Mouse (Mus musculus) cerebellum, postnatal 10 days (tissue): ENCODE results near the gene Fhit.

Experiments used
- DNase-seq, 2 experiments: peaks; one replicate each; pipeline ENCODE4 v3.0.0; 2021; ENCODE audit warnings: mixed read lengths in 2 of 2

Fhit gene

DNA sequence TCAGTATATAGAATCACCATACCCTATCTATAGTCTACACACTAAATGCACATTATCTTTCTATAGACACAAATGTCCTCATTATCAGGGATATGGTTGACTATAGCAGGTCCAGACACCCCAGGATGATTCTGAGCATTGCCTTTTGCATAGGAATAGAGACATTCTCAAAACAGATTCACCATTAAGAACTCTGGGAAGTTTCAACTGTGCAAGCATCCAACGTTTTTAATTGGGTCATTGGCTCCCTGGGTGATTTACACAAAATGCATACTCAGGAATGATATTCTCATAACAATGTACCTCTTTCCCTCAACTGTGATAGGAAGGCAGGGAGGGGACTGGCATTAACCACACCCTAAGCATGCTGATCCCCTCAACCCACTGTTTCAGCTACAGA is 1503.4 kb downstream of the Fhit start:
- no peak for DNase-seq

DNA sequence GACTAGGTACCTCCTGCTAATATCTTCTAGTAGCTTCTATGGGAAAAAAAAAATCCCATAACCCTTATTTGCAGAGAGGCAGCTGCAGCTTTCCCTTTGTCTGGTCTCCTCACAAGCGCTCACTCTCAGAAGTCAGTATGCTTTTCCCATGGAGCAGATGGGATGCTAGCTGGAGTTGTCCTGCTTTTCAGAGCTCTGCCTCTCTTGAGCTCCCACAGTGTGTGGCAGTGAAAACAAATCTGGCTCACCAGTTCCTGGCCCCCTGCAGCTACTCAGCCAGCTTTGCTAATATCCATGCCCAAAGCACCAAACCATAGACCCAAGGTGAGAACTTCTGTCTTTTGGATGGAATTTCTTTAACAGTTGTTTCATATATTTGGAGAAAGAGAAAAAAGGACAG is 1510.4 kb downstream of the Fhit start:
- peak; percentile 69 to 82 for DNase-seq

DNA sequence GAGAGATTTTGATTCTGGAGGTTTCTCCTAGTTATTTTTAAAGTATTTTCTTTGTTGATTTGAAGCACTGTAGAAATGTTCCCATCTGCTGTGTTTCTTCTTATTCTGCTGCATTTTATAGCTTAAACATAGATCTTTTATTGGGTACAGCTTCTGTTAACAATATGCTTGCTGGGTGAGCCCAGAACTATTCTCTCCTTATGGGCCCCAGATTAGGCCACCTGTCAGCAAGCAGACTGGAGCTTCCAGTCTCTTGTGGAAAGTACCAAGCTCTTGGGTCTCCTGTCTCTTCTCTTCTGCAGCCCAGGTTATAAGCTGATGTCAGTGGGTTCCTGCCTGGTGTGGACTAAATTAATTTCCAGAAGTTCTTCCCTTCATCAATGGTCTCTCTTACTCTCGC is 1513.4 kb downstream of the Fhit start:
- no peak for DNase-seq

DNA sequence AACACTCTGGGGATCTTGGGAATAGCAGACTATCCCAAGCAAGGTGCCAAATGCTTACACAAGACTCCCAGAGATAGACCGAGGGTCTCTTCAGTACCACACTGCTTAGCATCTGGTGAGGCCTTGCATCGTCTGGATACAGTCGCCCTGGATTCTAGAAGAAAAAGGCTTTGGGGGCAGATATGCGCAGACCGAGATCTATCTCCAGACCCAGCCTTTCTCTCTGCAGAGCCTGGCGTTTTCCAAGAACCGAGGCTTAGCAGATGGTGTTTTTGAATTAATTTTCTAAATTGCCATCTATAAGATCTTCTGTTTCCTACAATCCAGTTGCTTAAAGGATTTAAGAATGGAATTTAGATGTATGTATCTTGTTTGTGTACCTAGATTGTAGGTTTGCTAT is 1515.6 kb downstream of the Fhit start:
- no peak for DNase-seq

GRCm38 (mm10) chr14:9644216-9645166 is 1517.3 kb downstream of the Fhit start:
- DNase-seq: no peak

- no peak for DNase-seq
Measured at GRCm38 (mm10) chr14:9643700-9644099, 1518.1 kb downstream of the Fhit start.

DNA sequence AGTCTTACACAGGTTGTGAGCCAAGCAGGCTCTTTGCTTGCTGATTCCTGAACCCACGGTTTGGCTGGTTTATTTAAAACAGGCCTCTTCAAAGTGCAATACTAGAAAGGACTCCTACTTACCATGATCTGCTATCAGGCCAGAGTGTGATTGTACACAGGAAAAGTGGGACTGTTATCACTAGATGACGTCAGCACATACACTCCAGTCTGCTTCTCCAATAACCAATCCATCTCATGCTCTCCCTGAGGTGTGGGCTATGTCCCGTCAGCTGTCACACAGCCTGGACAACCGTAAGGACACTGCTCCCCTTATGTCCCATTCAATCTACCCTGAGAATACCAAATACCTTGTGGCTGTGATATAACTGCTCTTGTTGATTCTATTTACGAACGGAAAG is 1519.2 kb downstream of the Fhit start:
- no peak for DNase-seq

GRCm38 (mm10) chr14:9642068-9642467 is 1519.8 kb downstream of the Fhit start:
- no peak for DNase-seq

GRCm38 (mm10) chr14:9634247-9634991 is 1527.4 kb downstream of the Fhit start:
- DNase-seq: no peak

- DNase-seq: no peak
Measured at GRCm38 (mm10) chr14:9632537-9632936, 1529.3 kb downstream of the Fhit start.

GRCm38 (mm10) chr14:9623219-9624043 is 1538.4 kb downstream of the Fhit start:
- DNase-seq: no peak

DNA sequence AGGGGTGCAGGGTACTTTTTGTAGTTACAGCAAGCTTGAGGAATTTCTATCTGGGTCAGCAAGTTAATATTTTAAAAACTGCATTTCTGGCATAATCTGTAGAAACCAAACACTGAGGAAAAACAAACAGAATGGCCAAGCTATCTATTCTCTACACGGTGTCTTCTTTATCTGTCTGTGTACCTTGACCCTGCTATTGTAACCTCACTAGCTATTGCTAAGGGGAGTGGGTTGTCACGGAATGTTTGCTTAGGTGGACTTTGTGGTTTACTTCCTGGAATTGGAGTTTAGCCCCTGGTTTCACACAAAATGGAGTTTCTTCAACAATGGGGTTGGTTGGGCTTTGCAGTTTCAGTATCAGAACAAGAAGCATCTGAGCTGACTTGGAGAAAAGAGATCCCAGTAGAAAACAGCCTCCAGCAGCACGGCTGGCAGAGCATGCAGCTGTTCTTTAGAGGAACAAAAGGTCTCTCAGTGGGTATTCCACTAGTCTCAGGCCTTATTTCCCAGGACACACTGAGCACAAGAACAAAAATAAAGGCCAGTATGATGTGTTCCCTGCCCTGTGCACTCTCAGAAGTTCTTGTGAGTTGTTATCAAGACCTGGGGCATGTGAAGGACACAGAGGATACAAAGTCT is 1540.8 kb downstream of the Fhit start:
- DNase-seq: no peak

GRCm38 (mm10) chr14:9619840-9620239 is 1542.0 kb downstream of the Fhit start:
- no peak for DNase-seq

DNA sequence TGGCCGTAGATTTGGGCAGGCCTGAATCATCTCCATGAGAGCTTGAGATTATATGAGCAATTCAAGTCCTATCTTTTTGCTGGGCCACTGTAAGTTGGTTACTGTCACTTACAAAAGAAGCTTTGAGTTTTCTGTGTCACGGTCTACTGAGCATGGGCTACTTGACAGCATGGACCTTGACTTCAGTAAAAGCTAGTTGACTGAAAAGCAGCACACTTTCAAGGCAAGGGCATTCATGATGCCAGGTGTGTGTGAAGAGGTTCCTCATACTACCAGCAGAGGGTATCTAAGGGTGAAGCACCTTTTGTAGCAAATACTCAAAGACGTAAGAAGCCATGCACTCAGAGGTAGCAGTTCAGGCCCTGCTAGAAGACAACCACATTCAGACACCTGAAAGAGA is 1548.7 kb downstream of the Fhit start:
- no peak for DNase-seq

- DNase-seq: no peak
Measured at GRCm38 (mm10) chr14:9609120-9609519, 1552.7 kb downstream of the Fhit start.

GRCm38 (mm10) chr14:9606584-9607377 is 1555.1 kb downstream of the Fhit start:
- DNase-seq: peak; percentile 59 to 66

GRCm38 (mm10) chr14:9600271-9600670 is 1561.6 kb downstream of the Fhit start:
- no peak for DNase-seq

DNA sequence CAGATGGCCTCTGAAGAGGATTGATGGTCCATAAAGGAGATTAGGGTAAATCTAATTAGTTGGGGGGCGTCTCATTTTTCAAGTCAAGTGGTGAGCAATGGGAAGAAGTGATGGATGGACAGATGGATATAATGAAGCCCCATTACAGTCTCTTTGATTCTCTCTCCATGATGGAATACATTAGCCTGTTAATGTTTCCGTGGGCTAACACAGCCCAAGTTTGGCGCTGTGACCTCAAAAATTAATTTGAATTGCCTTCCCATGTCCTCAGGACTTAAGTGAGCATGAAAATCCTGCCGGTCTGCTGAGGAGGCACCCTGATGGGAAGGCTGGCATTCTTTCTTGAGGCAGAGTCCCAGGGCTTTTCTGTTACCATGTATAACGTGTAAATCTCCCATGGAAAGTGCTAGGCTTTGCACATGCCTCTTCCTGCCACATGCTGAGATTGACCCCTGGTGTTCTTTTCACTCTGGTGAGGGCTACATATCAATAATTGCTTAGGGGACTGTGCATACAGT is 1564.3 kb downstream of the Fhit start:
- peak; percentile 85 to 88 for DNase-seq

DNA sequence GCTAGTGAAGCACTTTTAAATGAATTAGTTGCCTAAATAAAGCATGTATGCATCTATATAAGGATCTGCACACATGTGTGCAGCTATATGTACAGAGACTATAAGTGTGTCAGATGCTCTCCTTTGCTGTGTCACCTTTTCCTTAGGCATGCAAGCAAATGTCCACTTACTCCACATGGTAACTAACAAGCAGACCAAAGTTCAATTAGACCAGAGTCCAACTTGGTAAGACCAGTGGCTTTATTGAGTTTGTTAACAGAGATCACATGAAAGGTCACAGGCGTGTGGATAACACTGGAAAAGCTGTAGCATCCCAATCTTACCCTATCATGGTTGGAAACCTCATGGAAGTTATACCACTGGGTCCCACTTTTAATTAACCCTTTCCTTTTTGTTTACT is 1572.7 kb downstream of the Fhit start:
- no peak for DNase-seq

DNA sequence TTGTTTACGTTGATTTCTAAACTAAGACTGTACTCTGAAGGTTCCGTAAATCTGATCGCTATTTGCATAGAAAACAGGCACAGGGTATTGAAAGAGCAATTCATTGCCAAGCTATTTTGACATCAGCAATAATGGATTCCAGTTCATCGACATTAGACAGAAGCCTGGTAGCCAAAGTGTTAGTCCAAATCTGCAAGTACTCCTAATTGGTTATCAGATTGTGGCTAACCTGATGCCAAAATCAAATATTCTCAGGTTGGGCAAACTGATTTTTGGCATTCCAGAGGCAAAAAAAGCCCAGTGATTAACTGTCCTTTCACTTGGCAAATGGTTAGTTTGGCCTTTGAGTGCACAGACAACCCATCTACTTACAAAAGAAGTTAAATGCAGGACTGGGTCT is 1573.9 kb downstream of the Fhit start:
- no peak for DNase-seq
